Mouse (Mus musculus): Measurements from ENCODE around the gene Tbkbp1.

DNA sequence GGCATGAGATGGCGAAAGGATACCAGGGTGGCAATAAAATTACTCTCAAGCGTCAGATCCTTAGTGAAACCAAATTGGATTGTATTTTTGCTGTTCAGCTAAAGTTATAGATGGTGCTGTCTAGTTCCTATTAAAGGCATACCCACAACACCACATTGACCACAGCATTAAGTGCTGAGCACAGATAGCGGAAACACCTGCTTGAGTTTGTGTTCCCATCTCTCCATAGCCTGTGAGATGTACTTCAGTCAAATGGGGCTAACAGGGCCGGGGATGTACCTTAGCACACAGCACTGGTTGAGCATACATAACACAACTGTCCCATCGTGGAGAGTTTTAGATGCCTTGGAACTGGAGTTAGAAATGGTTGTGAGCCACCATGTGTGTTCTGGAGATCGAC is 39.7 kb upstream of the Tbkbp1 start:
- TF ChIP-seq CTCF (IDR thresholded peaks at IDR 0.05; ENCODE audit: insufficient read depth, low read depth, low read length) (no peak), POLR2A (IDR thresholded peaks at IDR 0.05; ENCODE audit: insufficient read depth, low read depth, low read length) (no peak)
